Mouse (Mus musculus): Measurements from ENCODE around the gene Stx16.

- TF ChIP-seq CTCF (IDR thresholded peaks at IDR 0.05; ENCODE audit: insufficient read depth, low read depth, low read length), result no peak
- TF ChIP-seq POLR2A (IDR thresholded peaks at IDR 0.05; ENCODE audit: insufficient read depth, low read depth, low read length), result no peak
Observed at GRCm38 (mm10) chr2:174071406-174071805, 4.7 kb upstream of the Stx16 start.

All from olfactory bulb, adult 2 months (tissue).